Comparison of ENCODE assay signal across 8 mouse cellular contexts in genomic region chr3:100685763-100686370, GRCm38 (mm10). TPM values are rescaled to one million over a fixed set of nuclear protein-coding genes. Genes with fewer than 3 reads are reported as not detected.
DNase-seq lines count a peak whose midpoint lies in the region; ATAC-seq lines count a peak whose summit lies in the region.

No protein-coding gene starts in this region.

- H3K27ac ChIP-seq in heart, embryonic 14.5 days (replicated peaks in 1 of 2; ENCODE audit: control insufficient read depth in 1 of 2, insufficient read depth in 1 of 2, low read depth in 2 of 2, low read length in 2 of 2), result peak overlapping the region; percentile 91 to 97
- H3K27ac ChIP-seq in neural tube, embryonic 14.5 days (ENCODE audit: low read depth, low read length), result peak overlapping the region; percentile 99

- peaks cover 2% of the 10 kb centered on the region; the same call in 1 of the 2 replicates for H3K36me3 ChIP-seq in erythroblast, embryonic 14.5 days (ENCODE audit: control insufficient read depth)
- no peaks in the 10 kb centered on the region for H3K36me3 ChIP-seq in heart, embryonic 14.5 days (ENCODE audit: control insufficient read depth, insufficient read depth, low read length)
- no peaks in the 10 kb centered on the region for H3K36me3 ChIP-seq in neural tube, embryonic 14.5 days (ENCODE audit: control insufficient read depth, insufficient read depth, low read length)

- H3K27me3 ChIP-seq in erythroblast, embryonic 14.5 days (ENCODE audit: control insufficient read depth), result no peaks in the 10 kb centered on the region
- no peaks in the 10 kb centered on the region for H3K27me3 ChIP-seq in heart, embryonic 14.5 days (ENCODE audit: control insufficient read depth, insufficient read depth, low read length)
- H3K27me3 ChIP-seq in neural tube, embryonic 14.5 days (ENCODE audit: control insufficient read depth, insufficient read depth, low read length), result no peaks in the 10 kb centered on the region

- H3K4me3 ChIP-seq in erythroblast, embryonic 14.5 days (replicated peaks), result peak overlapping the region; percentile 88
- H3K4me3 ChIP-seq in heart, embryonic 14.5 days (ENCODE audit: control insufficient read depth in 1 of 2, insufficient read depth in 1 of 2, low read depth in 1 of 2, low read length in 2 of 2), result peak overlapping the region; percentile 66 to 92
- H3K4me3 ChIP-seq in neural tube, embryonic 14.5 days (ENCODE audit: low read depth, low read length), result peak overlapping the region; percentile 72

- peak overlapping the region; percentile 90 for H3K4me2 ChIP-seq in heart, embryonic 14.5 days (ENCODE audit: low read length)
- H3K4me2 ChIP-seq in neural tube, embryonic 14.5 days (ENCODE audit: low read depth, low read length), result peak overlapping the region; percentile 87

- DNase-seq in CD8-positive naive resting alpha-beta T cell, adult 2 months (ENCODE audit: low read depth in 2 of 2, low spot score in 2 of 2), result peak; percentile 46 to 59
- DNase-seq in brain, embryonic 18.5 days (ENCODE audit: low read depth, low spot score), result peak; percentile 43
- DNase-seq in kidney, postnatal 10 days, result peak; percentile 86
- peak; percentile 51 to 60 for DNase-seq in lung, adult 18-20 months
- DNase-seq in testis, postnatal 14 days (ENCODE audit: low spot score), result peak; percentile 87

- ATAC-seq in heart, embryonic 14.5 days (ENCODE audit: insufficient number of reproducible peaks, insufficient read depth, low FRiP score, low read depth), result peak; percentile 84
- peak; percentile 91 for ATAC-seq in neural tube, embryonic 14.5 days (ENCODE audit: low read depth)

- peaks cover 43% of the 10 kb centered on the region for H3K4me1 ChIP-seq in erythroblast, embryonic 14.5 days (ENCODE audit: control insufficient read depth)
- peaks cover 5 to 10% of the 10 kb centered on the region in 2 experiments; a peak in 2 of 4 replicates for H3K4me1 ChIP-seq in heart, embryonic 14.5 days (ENCODE audit: control insufficient read depth in 2 of 2, insufficient read depth in 2 of 2, low read length in 2 of 2)
- peaks cover 27% of the 10 kb centered on the region for H3K4me1 ChIP-seq in neural tube, embryonic 14.5 days (ENCODE audit: control insufficient read depth, insufficient read depth, low read length)

- WGBS in heart, embryonic 14.5 days, result under 1% methylated on average over 68 of the region's 77 CpGs
- WGBS in neural tube, embryonic 14.5 days, result under 1% methylated on average over 36 of the region's 77 CpGs

- peak overlapping the region; percentile 94 for H3K9ac ChIP-seq in heart, embryonic 14.5 days (ENCODE audit: low read length)
- peak overlapping the region; percentile 87 for H3K9ac ChIP-seq in neural tube, embryonic 14.5 days (replicated peaks; ENCODE audit: low read depth, low read length)

- no peaks in the 10 kb centered on the region for H3K9me3 ChIP-seq in erythroblast, embryonic 14.5 days (ENCODE audit: control insufficient read depth, low read length)
- no peaks in the 10 kb centered on the region for H3K9me3 ChIP-seq in heart, embryonic 14.5 days (ENCODE audit: control insufficient read depth, low read length)
- no peaks in the 10 kb centered on the region for H3K9me3 ChIP-seq in neural tube, embryonic 14.5 days (ENCODE audit: control insufficient read depth, low read length)

RNA-seq across cellular contexts. Expression of gene Man1a2, which starts 0.6 kb away (rescaled TPM):
- 5.3 and 6.0 TPM in 2 replicates for polyA plus RNA-seq in erythroblast, embryonic 14.5 days (2012)
- 62.5 and 76.3 TPM in 2 replicates for polyA plus RNA-seq in heart, embryonic 14.5 days (2014; fragmentation: Nextera tagmentation; extraction: Ambion mirVana)
- polyA plus RNA-seq in neural tube, embryonic 14.5 days (2014; fragmentation: Nextera tagmentation; extraction: Ambion mirVana), result 42.6 and 50.2 TPM in 2 replicates

Comparison
In these comparisons a context has a peak if more than half of its experiments do, and no peak if none do; other contexts are left out.
1. Peak in every context shown above with its lines: DNase-seq, ATAC-seq, H3K4me3 ChIP-seq and H3K27ac ChIP-seq.